Mouse (Mus musculus): Measurements from ENCODE around the gene Zbtb46.

Gene Zbtb46

DNA sequence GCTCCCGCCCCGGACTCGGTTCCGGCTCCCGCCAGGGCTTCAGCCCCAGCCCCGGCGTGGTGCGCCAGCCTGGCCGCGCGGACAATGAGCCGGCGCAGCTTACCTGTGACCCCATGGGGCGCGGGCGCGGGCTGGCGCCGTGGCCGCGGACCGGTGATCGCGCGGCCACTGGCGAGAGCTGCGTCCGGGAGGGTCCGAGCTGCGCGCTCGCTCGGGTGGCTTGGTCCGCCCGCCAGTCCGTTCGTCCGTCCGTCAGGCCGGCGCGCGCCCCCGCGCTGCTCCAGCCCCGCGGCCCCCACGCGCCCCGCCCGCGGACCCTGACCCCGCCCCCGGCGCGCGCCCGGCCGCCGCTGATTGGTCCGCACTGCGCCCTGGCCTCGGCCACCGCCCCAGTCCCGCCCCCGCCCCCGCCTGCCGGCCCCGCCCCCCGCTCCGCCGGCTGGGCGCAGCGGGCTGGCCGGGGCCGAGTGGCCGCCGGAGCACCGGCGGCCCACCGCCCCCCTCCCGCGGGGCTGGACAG lies at the start of gene Zbtb46:
Zbtb46 (minus strand) TSS at position 274 of the 520 bp plus-strand sequence.
- peak; percentile 48 for DNase-seq (ENCODE audit: low read depth, low spot score)

GRCm38 (mm10) chr2:181498644-181499043 lies 39.4 kb upstream of the Zbtb46 start:
- no peak for DNase-seq (ENCODE audit: low read depth, low spot score)

DNA sequence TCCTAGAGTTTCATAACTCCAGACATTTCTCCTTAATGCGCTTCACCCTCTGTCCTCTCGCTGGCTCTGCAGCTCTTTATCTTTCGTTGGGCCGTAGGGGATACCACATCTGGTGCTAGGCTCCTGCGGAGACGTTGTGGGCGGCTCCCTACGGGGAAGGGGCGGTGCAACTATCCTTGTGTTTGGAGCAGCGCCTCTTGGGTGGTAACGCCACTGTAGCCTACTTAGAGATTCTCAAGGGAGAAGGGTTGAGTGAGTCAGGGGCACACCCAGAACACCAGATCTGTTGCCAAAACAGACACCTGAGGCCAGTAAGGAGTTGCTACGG lies 38.3 kb upstream of the Zbtb46 start:
- peak; percentile 86 for DNase-seq (ENCODE audit: low read depth, low spot score)

- DNase-seq (ENCODE audit: low read depth, low spot score), result peak; percentile 98
These were observed 37.8 kb upstream of the Zbtb46 start, which contains the start of gene Tpd52l2 for GRCm38 (mm10) chr2:181496831-181497547. TSS of gene Tpd52l2 (plus strand) at chr2:181497142.

DNA sequence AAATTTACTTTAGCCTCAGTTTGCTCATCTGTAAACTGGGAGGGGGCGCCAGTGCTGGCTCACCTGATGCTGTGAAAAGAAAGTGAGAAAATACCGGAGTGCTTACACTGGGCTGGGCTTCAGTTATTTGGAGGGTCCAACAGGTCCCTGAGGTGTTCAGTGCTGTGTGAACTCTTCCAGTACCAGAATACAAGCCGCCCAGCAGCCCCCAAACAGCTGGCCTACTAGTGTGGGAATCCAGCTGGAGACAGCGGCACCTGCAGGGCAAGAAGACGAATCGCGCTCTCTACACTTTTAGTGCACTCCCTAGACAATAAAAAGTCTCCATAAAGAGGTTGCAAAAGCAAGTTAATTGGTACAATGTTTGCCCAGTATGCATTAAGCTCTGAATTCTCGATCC lies 37.1 kb upstream of the Zbtb46 start:
- DNase-seq (ENCODE audit: low read depth, low spot score), result peak; percentile 79

DNA sequence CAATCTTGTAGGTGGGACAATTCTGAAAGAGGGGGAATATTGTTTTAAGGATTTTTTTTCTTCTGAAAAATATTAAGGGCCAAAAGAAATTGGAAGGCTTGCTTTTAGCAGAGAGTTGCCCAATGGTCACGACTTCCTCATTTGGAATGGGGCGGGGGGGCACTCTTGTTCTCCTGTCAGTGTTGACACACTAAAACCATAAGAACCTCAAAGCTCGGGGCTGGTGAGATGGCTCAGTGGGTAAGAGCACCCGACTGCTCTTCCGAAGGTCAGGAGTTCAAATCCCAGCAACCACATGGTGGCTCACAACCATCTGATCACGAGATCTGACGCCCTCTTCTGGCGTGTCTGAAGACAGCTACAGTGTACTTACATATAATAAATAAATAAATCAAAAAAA lies 36.6 kb upstream of the Zbtb46 start:
- DNase-seq (ENCODE audit: low read depth, low spot score), result peak; percentile 23

DNA sequence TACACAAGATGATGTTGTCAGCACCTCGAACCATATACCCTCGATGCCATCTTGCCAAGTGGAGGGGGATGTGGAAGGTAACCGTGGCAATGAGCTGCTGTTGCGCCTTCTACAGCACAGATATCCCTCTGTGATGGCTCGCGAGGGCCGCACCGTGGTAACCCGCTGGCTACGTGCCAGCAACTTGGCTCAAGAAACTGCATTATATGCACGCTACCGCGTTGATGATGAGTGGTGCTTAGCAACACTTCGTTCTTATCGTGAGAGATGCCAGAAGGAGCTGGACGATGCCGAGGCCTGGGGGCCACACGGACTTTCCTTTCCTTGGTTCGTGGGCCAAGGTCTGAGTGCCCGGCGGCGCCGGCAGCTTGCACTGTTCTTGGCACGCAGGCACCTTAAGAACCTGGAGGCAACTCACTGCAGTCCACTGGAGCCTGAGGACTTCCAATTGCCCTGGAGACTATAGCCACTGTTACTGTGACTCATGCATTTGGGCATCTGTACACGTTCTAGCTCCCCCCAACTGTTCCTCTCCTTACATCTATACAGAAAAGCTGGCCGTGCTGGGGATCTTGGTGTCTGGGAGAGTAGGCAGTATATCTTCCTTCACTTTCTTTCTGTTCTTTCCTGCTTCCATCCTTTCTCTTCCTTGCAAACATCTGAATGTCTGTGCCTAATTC lies 35.2 kb upstream of the Zbtb46 start:
- DNase-seq (ENCODE audit: low read depth, low spot score), result no peak

DNA sequence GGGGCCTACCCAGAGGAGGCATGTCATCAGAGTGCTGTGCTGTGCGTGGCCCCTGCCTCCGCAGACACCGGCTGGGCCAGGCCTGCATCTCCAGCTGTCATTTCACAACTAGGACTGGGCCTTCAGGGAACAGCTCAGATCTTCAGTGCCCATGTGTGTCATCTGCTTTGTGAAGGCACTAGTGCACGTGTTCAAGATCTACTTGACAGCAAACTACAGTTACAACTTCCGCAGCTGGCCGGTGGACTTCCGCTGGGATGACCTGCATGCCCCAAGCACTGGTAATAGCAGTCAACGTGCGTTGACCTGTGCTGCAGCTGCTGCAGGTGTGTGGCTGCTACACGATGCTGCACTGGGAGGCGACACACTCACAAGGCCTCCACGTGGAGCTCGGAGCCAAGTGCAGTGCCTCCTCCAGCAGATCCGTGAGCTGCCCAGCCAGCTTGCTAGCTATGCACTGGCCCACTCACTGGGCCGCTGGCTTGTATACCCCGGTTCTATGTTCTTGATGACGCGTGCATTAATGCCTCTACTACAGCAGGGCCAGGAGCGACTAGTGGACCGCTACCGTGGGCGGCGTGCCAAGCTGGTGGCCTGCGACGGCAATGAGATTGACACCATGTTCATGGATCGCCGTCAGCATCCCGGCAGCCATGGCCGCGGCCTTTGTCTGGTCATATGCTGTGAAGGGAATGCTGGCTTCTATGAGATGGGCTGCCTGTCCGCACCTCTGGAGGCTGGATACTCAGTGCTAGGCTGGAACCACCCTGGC lies 34.1 kb upstream of the Zbtb46 start, which contains the start of gene Abhd16b:
Abhd16b (plus strand) TSS at position 51 of the 772 bp plus-strand sequence.
- no peak for DNase-seq (ENCODE audit: low read depth, low spot score)

- no peak for DNase-seq (ENCODE audit: low read depth, low spot score)
These were observed 33.0 kb upstream of the Zbtb46 start for GRCm38 (mm10) chr2:181492206-181492605.

DNA sequence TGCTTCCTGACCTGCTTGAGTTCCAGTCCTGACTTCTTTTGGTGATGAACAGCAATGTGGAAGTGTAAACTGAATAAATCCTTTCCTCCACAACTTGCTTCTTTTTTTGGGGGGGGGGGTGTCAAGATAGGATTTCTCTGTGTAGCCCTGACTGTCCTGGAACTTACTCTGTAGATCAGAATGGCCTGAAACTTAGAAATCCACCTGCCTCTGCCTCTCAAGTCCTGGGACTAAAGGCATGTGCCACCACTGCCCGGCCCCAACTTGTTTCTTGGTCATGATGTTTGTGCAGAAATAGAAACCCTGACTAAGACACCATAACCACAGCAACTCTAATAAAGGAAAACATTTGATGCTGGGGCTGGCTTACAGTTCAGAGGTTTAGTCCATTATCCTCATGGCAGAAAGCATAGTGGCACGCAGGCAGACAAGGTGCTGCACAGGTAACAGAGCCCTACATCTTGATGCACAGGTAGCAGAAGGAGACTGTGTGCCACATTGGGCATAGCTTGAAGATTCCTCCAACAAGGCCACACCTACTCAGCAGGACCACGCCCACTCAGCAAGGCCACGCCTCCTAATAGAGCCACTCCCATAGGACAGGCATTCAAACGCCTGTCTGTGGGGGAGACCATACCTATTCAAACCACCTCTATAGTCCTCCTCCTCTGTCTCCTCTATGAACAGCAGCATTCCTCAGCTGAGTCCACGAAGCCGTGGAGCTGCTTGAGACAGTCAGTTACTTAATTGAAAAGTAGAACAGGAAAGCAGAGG lies 32.4 kb upstream of the Zbtb46 start:
- peak; percentile 90 for DNase-seq (ENCODE audit: low read depth, low spot score)

- peak; percentile 28 for DNase-seq (ENCODE audit: low read depth, low spot score)
These were observed 28.4 kb upstream of the Zbtb46 start for GRCm38 (mm10) chr2:181487338-181488277.

DNA sequence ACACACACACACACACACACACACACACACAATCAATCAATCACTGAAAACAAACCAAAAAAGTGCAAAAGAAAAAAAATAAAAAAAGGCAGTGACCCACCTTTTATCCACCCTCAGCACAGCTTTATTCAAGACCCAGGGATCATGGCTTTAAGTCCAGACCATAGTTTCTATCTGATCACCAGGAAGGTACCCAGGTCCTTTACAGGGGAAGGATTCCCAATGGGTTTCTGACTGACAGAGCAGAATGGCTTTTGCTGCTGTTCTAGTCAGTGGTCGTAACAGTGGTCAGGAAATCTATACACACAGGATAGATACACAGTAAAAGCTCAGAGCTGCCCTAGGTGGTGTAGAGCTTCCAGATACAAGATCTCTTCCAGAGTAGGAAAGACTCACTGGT lies 26.5 kb upstream of the Zbtb46 start:
- DNase-seq (ENCODE audit: low read depth, low spot score), result no peak

- DNase-seq (ENCODE audit: low read depth, low spot score), result no peak
These were observed 25.4 kb upstream of the Zbtb46 start for GRCm38 (mm10) chr2:181484456-181485233.

DNA sequence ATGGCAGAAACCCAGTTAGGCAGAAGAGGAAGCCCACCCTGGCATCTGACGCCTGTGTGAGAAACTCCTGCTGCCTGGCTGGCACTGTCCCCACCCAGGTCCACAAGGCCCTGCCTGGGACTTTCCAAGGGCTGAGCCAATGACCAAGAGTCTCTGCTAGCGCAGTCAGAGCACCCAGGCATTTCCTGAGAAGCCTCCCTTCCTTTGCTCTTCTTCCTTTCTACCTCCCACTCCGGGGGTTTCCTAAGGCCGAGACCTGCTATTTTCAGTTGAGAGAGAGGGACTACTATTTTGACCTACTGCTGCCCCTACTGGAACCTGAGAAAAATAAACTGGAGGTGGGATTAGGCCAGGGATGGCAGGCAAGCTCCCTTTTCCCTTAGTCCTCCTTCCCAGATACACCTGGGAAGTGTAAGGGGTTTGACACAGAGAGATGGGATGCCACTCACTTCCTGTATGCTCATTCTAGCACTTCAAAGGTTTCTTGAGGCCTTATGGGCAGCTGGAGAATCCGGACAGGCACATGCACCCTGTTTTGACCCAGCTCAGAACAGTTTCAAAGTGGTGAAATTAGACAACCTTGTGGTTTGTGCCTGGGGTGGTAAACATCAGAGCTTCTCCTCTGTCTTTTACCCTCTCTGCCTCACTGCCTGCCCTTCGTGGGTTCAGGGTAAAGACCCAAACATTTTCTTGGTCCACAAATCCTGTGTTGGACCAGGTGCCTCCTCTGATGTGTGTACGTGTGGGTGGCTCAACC lies 24.5 kb upstream of the Zbtb46 start:
- DNase-seq (ENCODE audit: low read depth, low spot score), result peak; percentile 70

- DNase-seq (ENCODE audit: low read depth, low spot score), result no peak
These were observed 23.9 kb upstream of the Zbtb46 start for GRCm38 (mm10) chr2:181483120-181483519.

DNA sequence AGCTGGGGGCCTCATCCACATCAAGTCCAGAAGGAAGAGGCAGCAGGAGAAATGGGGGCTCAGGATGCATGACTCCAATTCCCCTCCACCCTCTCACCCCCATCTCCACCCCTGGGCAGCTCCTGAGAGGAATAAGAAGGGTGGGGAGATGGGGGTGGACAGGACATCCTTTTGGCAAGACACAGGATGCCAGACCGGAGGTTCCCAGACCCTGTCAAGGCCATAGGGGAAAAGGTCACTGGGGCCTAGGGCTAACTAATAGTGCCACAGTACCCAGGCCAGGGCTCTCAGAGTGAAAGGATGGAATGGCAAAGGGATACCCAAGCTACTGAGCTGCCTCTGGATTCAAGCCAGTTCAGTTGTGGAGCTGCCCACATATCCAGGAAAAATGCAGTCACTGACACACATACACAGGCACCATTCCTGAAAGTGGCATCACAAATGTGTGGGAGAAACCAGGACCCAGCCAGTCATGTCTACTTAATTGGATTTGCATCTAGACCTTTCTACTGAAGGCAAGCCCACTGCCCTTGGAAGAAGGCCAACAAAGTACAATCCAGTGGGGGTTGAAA lies 13.1 kb upstream of the Zbtb46 start:
- DNase-seq (ENCODE audit: low read depth, low spot score), result no peak

DNA sequence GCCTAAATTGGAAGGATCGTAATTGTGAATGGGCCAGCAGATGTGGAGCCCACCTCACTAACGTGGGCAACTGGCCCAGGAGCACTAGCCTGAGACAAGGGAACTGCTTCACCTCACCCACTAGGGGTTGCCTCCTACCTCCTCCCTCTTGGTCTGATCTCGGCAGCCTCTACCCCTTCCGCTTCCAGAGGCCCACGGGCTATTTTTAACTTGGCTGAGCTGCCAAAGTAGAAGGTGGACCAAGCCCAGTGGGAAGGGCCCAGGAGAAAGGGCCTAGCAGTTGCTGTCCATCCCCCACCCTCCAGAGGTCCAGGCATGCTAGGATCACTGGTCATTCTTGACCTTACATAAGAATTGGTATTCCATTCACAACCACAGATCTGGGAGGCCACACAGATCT lies 12.0 kb upstream of the Zbtb46 start:
- no peak for DNase-seq (ENCODE audit: low read depth, low spot score)

GRCm38 (mm10) chr2:181470285-181470684 lies 11.1 kb upstream of the Zbtb46 start:
- no peak for DNase-seq (ENCODE audit: low read depth, low spot score)

Measured in ES-CJ7 (cell line).